Mouse (Mus musculus) cerebellum, postnatal 14 days (tissue): ENCODE measurements around the gene Frs3.

Source experiments
- DNase-seq, 2 experiments: peaks; one replicate each; pipeline ENCODE4 v3.0.0; 2021; ENCODE audit warnings: mixed read lengths in 2 of 2

The Frs3 gene

GRCm38 (mm10) chr17:47693671-47694441 lies 5.0 kb downstream of the Frs3 start:
- DNase-seq = peak in 1 of 2 experiments; percentile 30

- DNase-seq = no peak
Observed at GRCm38 (mm10) chr17:47694442-47694502, 5.4 kb downstream of the Frs3 start, which contains the start of gene Gm21981. TSS of gene Gm21981 (minus strand) at chr17:47694455.

- DNase-seq = peak; percentile 99
Observed at GRCm38 (mm10) chr17:47694503-47695336, 5.9 kb downstream of the Frs3 start, which contains the start of gene Prickle4. TSS of gene Prickle4 (minus strand) at chr17:47694736.

GRCm38 (mm10) chr17:47695337-47695710 lies 6.5 kb downstream of the Frs3 start:
- no peak for DNase-seq

GRCm38 (mm10) chr17:47698156-47698555 lies 9.3 kb downstream of the Frs3 start:
- no peak for DNase-seq

GRCm38 (mm10) chr17:47699055-47699454 lies 10.2 kb downstream of the Frs3 start:
- no peak for DNase-seq

GRCm38 (mm10) chr17:47701793-47702192 lies 13.0 kb downstream of the Frs3 start:
- DNase-seq = no peak

- DNase-seq = no peak
Observed at GRCm38 (mm10) chr17:47702548-47703345, 13.9 kb downstream of the Frs3 start.

- no peak for DNase-seq
Observed at GRCm38 (mm10) chr17:47703556-47703955, 14.7 kb downstream of the Frs3 start.

- no peak for DNase-seq
Observed at GRCm38 (mm10) chr17:47704692-47705091, 15.9 kb downstream of the Frs3 start.

GRCm38 (mm10) chr17:47706196-47706595 lies 17.4 kb downstream of the Frs3 start:
- DNase-seq = peak in 1 of 2 experiments; percentile 42

- DNase-seq = no peak
Observed at GRCm38 (mm10) chr17:47707961-47708360, 19.1 kb downstream of the Frs3 start.

GRCm38 (mm10) chr17:47708972-47709371 lies 20.1 kb downstream of the Frs3 start:
- no peak for DNase-seq

GRCm38 (mm10) chr17:47710036-47710435 lies 21.2 kb downstream of the Frs3 start:
- no peak for DNase-seq

- DNase-seq = no peak
Observed at GRCm38 (mm10) chr17:47711883-47712282, 23.1 kb downstream of the Frs3 start.

GRCm38 (mm10) chr17:47712889-47713571 lies 24.2 kb downstream of the Frs3 start:
- no peak for DNase-seq

- DNase-seq = no peak
Observed at GRCm38 (mm10) chr17:47715037-47715436, 26.2 kb downstream of the Frs3 start.

- DNase-seq = no peak
Observed at GRCm38 (mm10) chr17:47721183-47721582, 32.4 kb downstream of the Frs3 start.

GRCm38 (mm10) chr17:47726566-47726965 lies 37.7 kb downstream of the Frs3 start, which contains the start of gene Pgc:
TSS of gene Pgc (plus strand) at chr17:47726842.
- DNase-seq = no peak

GRCm38 (mm10) chr17:47730633-47731575 lies 42.1 kb downstream of the Frs3 start:
- DNase-seq = peak in 1 of 2 experiments; percentile 25

- no peak for DNase-seq
Observed at GRCm38 (mm10) chr17:47735553-47736100, 46.8 kb downstream of the Frs3 start.
